Comparison of ENCODE assay signal across 31 mouse cellular contexts in the genomic region with DNA sequence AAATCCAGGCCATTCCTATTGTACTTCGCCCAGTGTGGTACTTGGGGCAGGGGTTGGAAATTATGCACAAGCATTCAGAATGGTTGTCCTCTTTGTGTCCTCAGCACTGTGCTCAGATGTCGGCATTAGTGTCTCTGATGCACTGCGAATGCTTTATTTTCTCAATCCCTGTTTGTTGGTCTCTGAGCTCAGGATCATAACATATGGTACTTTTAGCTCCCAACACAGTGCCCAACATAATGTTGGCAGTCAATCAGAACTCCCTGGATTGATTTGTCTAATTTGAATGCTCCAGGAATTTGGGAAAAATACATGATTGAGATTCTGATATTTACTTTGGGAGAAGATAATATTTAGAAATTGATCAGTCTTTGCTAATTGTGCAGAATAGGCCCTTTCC.
A peak's percentile ranks its signal among the peaks of the same experiment; 100 is the strongest.
DNase-seq lines count a peak whose midpoint lies in the region; ATAC-seq lines count a peak whose summit lies in the region.
"Had no signal": no experiment of that assay in that cellular context is flagged by ENCODE, and none has a peak within 500 bp of the region (broad histone marks: within the 10 kb centered on the region; RNA-seq: fewer than 3 reads in every experiment).

No protein-coding gene starts in this region.

- H3K9ac ChIP-seq in forebrain, embryonic 14.5 days (ENCODE audit: low read length): no peak overlapping the region
- no peak overlapping the region for H3K9ac ChIP-seq in forebrain, embryonic 12.5 days
- H3K9ac ChIP-seq: embryonic facial prominence, embryonic 15.5 days; hindbrain, embryonic 14.5 days; kidney, embryonic 15.5 days; liver, embryonic 12.5 days; liver, postnatal 0 days; midbrain, embryonic 15.5 days; neural tube, embryonic 12.5 days had no signal

- no peak for DNase-seq in cerebellum, adult 9-11 months
- DNase-seq in forebrain, embryonic 14.5 days (ENCODE audit: low spot score): peak; percentile 47
- DNase-seq in layer of hippocampus, adult 9-10 months (ENCODE audit: low spot score): peak; percentile 38
- no peak for DNase-seq in layer of hippocampus, postnatal 10 days (ENCODE audit: low spot score in 2 of 2)
- peak; percentile 42 for DNase-seq in brain, adult 2 months (ENCODE audit: low read depth, low spot score)
- no peak for DNase-seq in adrenal gland, adult 2 months
- DNase-seq: adrenal gland, postnatal 10 days; gastrocnemius, postnatal 25 days; heart, adult 11 months; heart, postnatal 36 days; kidney, adult 18-20 months; kidney, postnatal 25 days; left cerebral cortex, postnatal 4 days; liver, postnatal 0 days; lung, postnatal 36 days; right cerebral cortex, adult 18-20 months; spleen, adult 18-20 months; thymus, adult 18-20 months; thymus, postnatal 25 days had no signal

- H3K9me3 ChIP-seq in forebrain, embryonic 14.5 days (replicated peaks; ENCODE audit: control insufficient read depth, low read length): no peaks in the 10 kb centered on the region
- no peaks in the 10 kb centered on the region for H3K9me3 ChIP-seq in forebrain, embryonic 12.5 days
- H3K9me3 ChIP-seq: embryonic facial prominence, embryonic 10.5 days; embryonic facial prominence, embryonic 15.5 days; kidney, embryonic 15.5 days; liver, embryonic 12.5 days; midbrain, embryonic 15.5 days; neural tube, embryonic 12.5 days had no signal

- H3K4me2 ChIP-seq in forebrain, embryonic 14.5 days (ENCODE audit: low read length): no peak overlapping the region
- H3K4me2 ChIP-seq in forebrain, embryonic 12.5 days: no peak overlapping the region
- H3K4me2 ChIP-seq: embryonic facial prominence, embryonic 15.5 days; heart, embryonic 11.5 days; hindbrain, embryonic 14.5 days; kidney, embryonic 15.5 days; liver, embryonic 12.5 days; midbrain, embryonic 15.5 days; neural tube, embryonic 12.5 days had no signal

- H3K4me3 ChIP-seq in forebrain, embryonic 14.5 days (ENCODE audit: low read depth, low read length): no peak overlapping the region
- no peak overlapping the region for H3K4me3 ChIP-seq in forebrain, embryonic 12.5 days (replicated peaks)
- H3K4me3 ChIP-seq: embryonic facial prominence, embryonic 10.5 days; embryonic facial prominence, embryonic 15.5 days; kidney, embryonic 15.5 days; liver, embryonic 12.5 days; midbrain, embryonic 15.5 days; myocyte; neural tube, embryonic 12.5 days had no signal

- no peaks in the 10 kb centered on the region for H3K36me3 ChIP-seq in forebrain, embryonic 14.5 days (ENCODE audit: control insufficient read depth, insufficient read depth, low read length)
- H3K36me3 ChIP-seq in forebrain, embryonic 12.5 days (replicated peaks): no peaks in the 10 kb centered on the region
- H3K36me3 ChIP-seq: embryonic facial prominence, embryonic 10.5 days; embryonic facial prominence, embryonic 15.5 days; kidney, embryonic 15.5 days; liver, embryonic 12.5 days; midbrain, embryonic 15.5 days; neural tube, embryonic 12.5 days had no signal

- peak; percentile 69 for ATAC-seq in cerebellum, adult (ENCODE audit: insufficient number of reproducible peaks, low FRiP score, low TSS enrichment)
- peak; percentile 54; the same call in 1 of the 2 replicates for ATAC-seq in forebrain, embryonic 14.5 days
- ATAC-seq in forebrain, embryonic 12.5 days (ENCODE audit: low FRiP score): no peak
- ATAC-seq: liver, embryonic 12.5 days; liver, postnatal 0 days; midbrain, embryonic 15.5 days had no signal

- WGBS in forebrain, embryonic 14.5 days: 68% methylated on average over 3 of the region's 3 CpGs
- 82% methylated on average over 3 of the region's 3 CpGs for WGBS in forebrain, embryonic 12.5 days

- no peaks in the 10 kb centered on the region for H3K27me3 ChIP-seq in forebrain, embryonic 14.5 days (replicated peaks; ENCODE audit: control insufficient read depth, insufficient read depth, low read length)
- no peaks in the 10 kb centered on the region for H3K27me3 ChIP-seq in forebrain, embryonic 12.5 days
- H3K27me3 ChIP-seq: CH12.LX; embryonic facial prominence, embryonic 15.5 days; kidney, embryonic 15.5 days; liver, embryonic 12.5 days; midbrain, embryonic 15.5 days; neural tube, embryonic 12.5 days had no signal

- no peak overlapping the region for H3K27ac ChIP-seq in forebrain, embryonic 14.5 days (ENCODE audit: low read depth, low read length)
- H3K27ac ChIP-seq in forebrain, embryonic 12.5 days: no peak overlapping the region
- H3K27ac ChIP-seq: embryonic facial prominence, embryonic 10.5 days; embryonic facial prominence, embryonic 15.5 days; hindbrain, embryonic 14.5 days; kidney, embryonic 15.5 days; liver, embryonic 12.5 days; midbrain, embryonic 15.5 days; neural tube, embryonic 12.5 days had no signal

- H3K4me1 ChIP-seq in forebrain, embryonic 14.5 days (ENCODE audit: control insufficient read depth, insufficient read depth, low read length): no peaks in the 10 kb centered on the region
- H3K4me1 ChIP-seq in forebrain, embryonic 12.5 days: peaks cover 4% of the 10 kb centered on the region; the same call in 1 of the 2 replicates
- H3K4me1 ChIP-seq: embryonic facial prominence, embryonic 10.5 days; embryonic facial prominence, embryonic 15.5 days; kidney, embryonic 15.5 days; liver, embryonic 12.5 days; midbrain, embryonic 15.5 days; neural tube, embryonic 12.5 days had no signal

Comparison
In these comparisons a context has a peak if more than half of its experiments do, and no peak if none do; other contexts are left out.
1. DNase-seq: peak in forebrain, embryonic 14.5 days (single experiment), layer of hippocampus, adult 9-10 months (single experiment) and brain, adult 2 months (single experiment); none in cerebellum, adult 9-11 months (single experiment), layer of hippocampus, postnatal 10 days (0 of 2) and adrenal gland, adult 2 months (single experiment).